Mouse (Mus musculus) bone marrow, adult 2 months (tissue): Measurements from ENCODE around the gene Pfdn2.
"Not testable (repeated sequence)": the region's sequence is repeated elsewhere in the genome, so short reads cannot be mapped to it uniquely, and the experiment has no call there.

Experiments used
- CTCF ChIP-seq: fragments of 200-500 bp; IDR thresholded peaks from 2 replicates; pipeline ENCODE4 v1.5.1; 2011; ENCODE audit warnings: low read length, control low read depth; ENCODE audit not compliant: control insufficient read depth, insufficient read depth
- POLR2A ChIP-seq: fragments of 200-500 bp; IDR thresholded peaks from 2 replicates; pipeline ENCODE4 v1.6.1; 2011; ENCODE audit warnings: low read depth, mild to moderate bottlenecking, control low read depth, low read length, borderline replicate concordance; ENCODE audit not compliant: control insufficient read depth

DNA sequence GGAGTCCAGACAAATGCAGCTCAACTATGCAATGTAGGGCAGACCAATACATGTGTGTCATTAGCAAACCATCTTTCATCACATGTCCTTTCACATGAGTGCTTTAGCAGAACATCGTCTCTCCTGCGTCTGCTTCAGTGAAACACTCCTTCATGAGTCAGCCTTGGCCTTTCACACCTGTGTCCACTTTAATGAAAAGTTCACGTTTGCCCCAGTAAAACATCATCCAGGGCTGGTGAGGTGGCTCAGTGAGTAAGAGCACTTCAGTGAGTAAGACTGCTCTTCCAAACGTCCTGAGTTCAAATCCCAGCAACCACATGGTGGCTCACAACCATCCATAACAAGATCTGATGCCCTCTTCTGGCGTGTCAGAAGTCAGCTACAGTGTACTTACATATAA is 39.3 kb upstream of the Pfdn2 start:
- not testable (repeated sequence) for TF ChIP-seq POLR2A, CTCF
